Mouse (Mus musculus): ENCODE results near the gene Arhgef18. TPM values are rescaled to one million over a fixed set of nuclear protein-coding genes. Genes with fewer than 3 reads are reported as not detected.

Gene Arhgef18
- total RNA-seq, 2 experiments from 2014 or later: 6.9 to 11.8 TPM

DNA sequence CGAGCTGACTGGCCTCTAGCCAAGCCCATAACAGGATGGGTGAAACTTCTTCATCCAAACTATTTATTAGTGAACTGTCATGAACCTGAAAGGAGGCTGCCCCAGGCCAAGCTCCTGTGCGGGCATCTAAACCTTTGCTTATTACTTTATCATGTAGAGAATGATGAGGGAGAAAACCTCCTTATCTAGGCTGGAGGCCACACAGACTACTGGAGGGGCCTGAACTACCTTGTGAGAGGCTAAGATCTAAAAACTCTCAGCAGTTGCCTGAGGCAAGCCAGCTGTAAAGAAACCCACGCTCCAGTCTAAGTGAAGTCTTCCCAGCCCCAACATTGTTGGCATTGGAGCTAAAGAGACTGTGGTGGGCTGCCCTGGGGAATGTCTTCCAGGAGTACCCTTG lies 14.6 kb downstream of the Arhgef18 start:
- no peak overlapping the region for H3K27ac ChIP-seq
- DNase-seq: no peak
- TF ChIP-seq CTCF (IDR thresholded peaks at IDR 0.05): no peak
- intact Hi-C loops (cut with DNase I): no loop called here
- no peak overlapping the region for H3K4me3 ChIP-seq

DNA sequence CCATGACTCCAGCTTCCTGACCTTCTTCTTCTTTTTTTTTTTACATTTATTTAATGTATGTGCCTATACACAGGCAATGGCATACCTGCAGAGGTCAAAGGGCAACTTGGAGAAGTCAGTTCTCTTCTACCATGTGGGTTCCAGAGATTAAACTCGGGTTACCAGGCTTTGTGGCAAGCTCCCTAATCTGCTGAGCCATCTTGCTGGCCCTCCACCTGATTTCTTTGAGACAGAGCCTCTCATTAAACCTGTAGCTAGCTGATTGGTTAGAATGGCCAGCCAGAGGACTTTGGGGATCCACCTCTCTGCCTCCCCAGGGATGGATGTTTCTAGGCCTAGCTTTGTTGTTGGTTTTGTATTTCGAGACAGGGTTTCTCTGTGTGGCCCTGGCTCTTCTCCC lies 18.3 kb downstream of the Arhgef18 start:
- TF ChIP-seq CTCF (IDR thresholded peaks at IDR 0.05): no peak
- peak overlapping the region; percentile 84 for H3K27ac ChIP-seq
- H3K4me3 ChIP-seq: no peak overlapping the region
- no peak for DNase-seq
- intact Hi-C loops (cut with DNase I): no loop called here

DNA sequence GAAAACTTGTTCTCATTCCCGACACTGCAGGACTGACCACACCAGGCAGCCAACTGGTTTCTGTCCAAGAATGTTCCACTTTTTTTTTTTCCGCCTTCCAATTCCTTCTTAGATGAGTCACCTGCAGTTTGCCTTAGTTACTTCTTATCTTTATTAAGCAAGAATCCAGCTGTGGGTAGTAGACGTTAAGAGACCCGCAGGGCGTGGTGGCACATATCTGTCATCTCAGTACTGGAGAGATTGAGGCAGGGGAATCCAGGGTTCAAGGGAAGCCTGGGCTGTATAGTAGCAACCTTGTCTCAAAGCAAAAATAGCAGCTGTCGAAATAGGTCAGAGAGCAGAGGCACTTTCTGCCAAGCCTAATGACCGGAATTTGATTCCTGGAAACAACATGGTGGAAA lies 19.1 kb downstream of the Arhgef18 start:
- H3K27ac ChIP-seq: peak overlapping the region; percentile 84
- no peak for TF ChIP-seq CTCF (IDR thresholded peaks at IDR 0.05)
- DNase-seq: peak; percentile 51
- no peak overlapping the region for H3K4me3 ChIP-seq
- intact Hi-C loops (cut with DNase I): no loop called here

DNA sequence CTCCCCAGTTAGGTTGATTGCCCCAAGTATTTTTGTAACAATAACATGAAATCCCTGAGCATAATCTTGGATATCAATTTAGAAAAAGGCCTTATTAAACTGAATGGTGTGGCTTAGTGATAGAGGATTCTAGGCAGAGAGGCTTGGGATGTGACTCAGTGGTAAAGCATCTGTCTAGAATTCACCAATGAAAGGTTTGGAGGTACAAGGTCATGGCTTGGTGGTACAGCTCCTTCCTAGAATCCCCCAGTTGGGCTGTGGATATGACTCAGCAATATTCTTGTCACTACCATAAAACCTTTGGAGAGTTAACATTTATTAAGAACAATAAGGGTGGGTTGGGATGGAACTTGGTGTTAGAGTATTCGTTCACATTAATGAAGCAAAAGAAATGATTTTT lies 20.0 kb downstream of the Arhgef18 start:
- intact Hi-C loops (cut with DNase I): no loop called here
- Histone ChIP-seq H3K4me3 (no peak overlapping the region), H3K27ac (peak overlapping the region; percentile 84)

DNA sequence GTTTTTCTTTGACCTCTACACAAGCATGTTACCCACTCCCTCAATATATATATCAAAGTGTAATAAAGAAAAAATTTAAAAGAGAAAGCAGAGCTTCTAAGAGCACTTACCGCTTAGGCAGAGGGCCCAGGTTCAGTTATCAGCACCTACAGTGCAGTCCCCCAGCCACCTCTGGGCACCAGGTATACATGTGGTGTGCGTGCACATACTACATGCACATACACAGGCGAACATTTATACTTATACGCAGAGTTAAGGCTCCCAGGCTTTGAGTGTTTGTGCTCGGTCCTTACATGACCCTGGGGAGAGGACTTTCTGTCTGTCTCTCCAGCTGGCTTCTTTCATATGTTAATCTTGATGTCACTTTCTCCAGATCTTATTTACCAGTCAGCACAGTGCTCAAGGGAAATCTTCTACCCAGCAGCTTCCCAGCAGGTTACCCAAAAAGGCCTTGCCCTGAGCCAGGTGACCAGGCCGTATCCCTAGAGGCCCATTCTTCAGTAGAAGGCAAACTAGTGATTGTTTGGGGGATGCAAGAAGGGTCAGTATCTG lies 21.9 kb downstream of the Arhgef18 start:
- H3K4me3 ChIP-seq: no peak overlapping the region
- no peak for TF ChIP-seq CTCF (IDR thresholded peaks at IDR 0.05)
- no peak for DNase-seq
- peak overlapping the region; percentile 73 for H3K27ac ChIP-seq
- intact Hi-C loops (cut with DNase I): no loop called here

More for the DNA sequence above, 20.0 kb downstream of the Arhgef18 start:
- DNase-seq: no peak
- no peak for TF ChIP-seq CTCF (IDR thresholded peaks at IDR 0.05)

DNA sequence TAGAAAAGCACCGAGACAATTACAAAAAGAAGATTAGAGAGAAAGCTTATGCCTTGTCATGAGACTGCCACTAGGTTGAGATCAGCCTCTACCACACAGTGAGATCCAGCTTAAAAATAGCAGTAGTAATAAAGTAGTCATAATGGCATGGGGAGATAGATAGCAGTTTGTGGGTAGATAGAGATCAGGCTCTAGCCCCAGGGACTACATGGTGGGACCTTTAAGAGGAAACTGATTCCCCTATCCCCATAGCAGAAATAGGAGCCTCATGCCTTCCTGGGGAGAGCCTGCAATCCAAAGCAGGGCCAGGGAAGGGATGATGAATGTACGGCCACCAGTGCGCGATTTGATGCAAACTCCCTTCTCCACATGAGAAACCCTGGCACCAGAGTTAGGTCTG lies 22.5 kb downstream of the Arhgef18 start:
- no peak overlapping the region for H3K4me3 ChIP-seq
- intact Hi-C loops (cut with DNase I): no loop called here
- peak overlapping the region; percentile 73 for H3K27ac ChIP-seq

DNA sequence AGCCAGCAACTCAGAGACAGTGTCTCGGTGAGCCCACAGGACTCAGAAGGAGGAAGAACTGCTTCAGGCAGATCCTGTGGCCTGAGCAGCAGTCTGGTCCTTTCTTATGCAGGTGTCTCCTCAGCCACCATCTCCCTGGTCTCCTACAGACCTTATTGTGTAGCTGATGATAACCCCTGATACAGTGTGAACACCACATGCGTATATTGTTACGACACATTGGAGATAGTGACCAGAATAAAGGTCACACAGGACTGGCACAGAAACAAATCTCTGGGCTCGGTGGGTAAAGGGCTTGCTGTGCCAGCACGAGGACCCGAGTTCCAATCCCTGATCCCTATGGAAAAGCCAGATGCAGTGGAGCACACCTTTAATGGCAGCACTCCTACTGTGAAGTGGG lies 22.9 kb downstream of the Arhgef18 start:
- H3K4me3 ChIP-seq: no peak overlapping the region; the same call in 1 of the 2 replicates
- TF ChIP-seq CTCF (IDR thresholded peaks at IDR 0.05): no peak
- H3K27ac ChIP-seq: peak overlapping the region; percentile 73
- intact Hi-C loops (cut with DNase I): no loop called here
- no peak for DNase-seq

More for the DNA sequence above, 22.5 kb downstream of the Arhgef18 start:
- DNase-seq: no peak
- TF ChIP-seq CTCF (IDR thresholded peaks at IDR 0.05): no peak

DNA sequence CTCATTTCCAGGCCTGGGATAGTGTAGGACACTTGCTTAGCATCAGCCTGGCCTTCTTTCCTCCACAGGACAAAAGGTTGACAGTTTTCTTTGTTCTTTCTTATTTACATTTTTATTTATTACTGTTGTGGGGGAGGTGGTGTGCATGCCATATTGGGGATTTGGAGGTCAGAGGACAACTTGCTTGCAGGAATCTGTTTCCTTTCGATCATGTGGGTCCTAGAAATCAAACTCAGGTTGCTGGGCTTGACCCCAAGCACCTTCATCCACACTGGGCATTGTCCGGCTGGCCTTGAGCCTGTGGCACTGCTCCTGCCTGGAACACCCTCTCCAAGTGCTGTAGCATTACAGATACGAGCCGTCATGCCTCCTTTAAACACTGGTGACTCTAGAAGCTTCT lies 24.0 kb downstream of the Arhgef18 start:
- intact Hi-C loops (cut with DNase I): no loop called here
- TF ChIP-seq CTCF (IDR thresholded peaks at IDR 0.05): no peak
- DNase-seq: no peak
- Histone ChIP-seq H3K27ac (peak overlapping the region; percentile 78), H3K4me3 (no peak overlapping the region)

DNA sequence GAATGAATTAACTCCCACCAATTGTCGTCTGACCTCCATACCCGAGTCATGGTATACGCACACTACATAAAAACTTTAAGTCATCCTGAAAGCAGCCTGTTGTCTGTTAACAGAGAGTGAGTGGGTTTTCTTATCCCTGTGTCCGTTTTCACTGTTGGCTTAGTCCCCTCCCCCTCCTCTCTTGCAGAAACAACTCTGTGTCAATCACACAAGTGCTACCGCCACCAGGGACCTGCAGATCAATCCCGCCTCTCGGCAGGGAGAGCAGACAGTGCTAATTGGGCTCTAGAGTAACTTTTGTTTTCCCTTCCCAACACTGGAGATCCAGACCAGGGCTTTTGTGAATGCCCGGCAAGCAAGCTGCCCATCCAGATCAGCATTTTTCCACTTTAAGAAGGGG lies 24.6 kb downstream of the Arhgef18 start:
- DNase-seq: no peak
- intact Hi-C loops (cut with DNase I): no loop called here
- Histone ChIP-seq H3K27ac (peak overlapping the region; percentile 78), H3K4me3 (no peak overlapping the region)
- no peak for TF ChIP-seq CTCF (IDR thresholded peaks at IDR 0.05)

DNA sequence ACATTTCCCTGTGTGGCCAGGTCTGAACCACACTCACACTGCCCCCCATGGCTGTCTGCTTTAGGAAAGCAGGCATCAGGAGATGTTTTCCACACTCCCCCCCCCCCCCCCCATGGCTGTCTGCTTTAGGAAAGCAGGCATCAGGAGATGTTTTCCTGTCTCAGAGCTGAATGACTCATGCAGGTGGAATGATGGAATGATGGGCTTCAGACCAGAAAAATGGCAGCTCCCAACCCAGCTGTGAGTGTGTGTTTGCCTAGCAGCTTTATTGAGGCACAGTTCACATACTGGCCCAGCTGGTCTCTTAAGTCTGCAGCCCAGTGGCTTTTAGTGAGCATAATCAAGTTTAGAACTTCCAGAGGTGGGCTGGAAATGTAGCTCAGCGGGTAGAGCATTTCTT lies 25.3 kb downstream of the Arhgef18 start:
- intact Hi-C loops (cut with DNase I): no loop called here
- peak overlapping the region; percentile 78 for H3K27ac ChIP-seq
- no peak for TF ChIP-seq CTCF (IDR thresholded peaks at IDR 0.05)
- no peak for DNase-seq
- no peak overlapping the region for H3K4me3 ChIP-seq

DNA sequence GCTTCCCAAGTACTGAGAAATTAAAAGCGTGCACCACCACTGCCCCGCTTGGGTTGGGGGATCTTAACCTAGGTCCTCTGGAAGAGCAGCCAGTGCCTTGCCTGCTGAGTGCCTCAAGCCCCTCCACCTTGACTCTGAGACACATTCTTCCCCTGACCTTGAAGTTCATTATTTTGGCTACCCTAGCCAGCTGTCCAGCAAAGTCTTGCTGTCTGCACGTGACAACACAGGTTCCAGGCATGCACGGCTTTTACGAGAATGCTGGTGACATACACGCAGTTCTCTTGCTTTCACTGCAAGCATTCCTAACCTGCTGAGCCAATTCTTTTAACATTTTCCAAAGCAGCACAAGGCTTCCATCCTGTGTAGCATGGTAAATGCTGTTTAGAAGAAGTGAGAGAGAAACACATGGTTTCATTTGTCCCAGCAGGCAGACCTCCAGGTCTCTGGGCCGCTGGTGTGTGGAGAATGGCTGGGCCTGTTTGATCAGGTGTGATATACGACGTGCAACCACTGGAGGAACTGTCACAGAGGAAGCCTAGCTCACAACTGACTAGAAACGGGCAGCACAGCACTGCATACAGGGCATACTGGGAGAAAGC lies 27.4 kb downstream of the Arhgef18 start:
- intact Hi-C loops (cut with DNase I): no loop called here
- DNase-seq: no peak
- no peak for TF ChIP-seq CTCF (IDR thresholded peaks at IDR 0.05)
- peak overlapping the region; percentile 8; the same call in 1 of the 2 replicates for H3K27ac ChIP-seq
- H3K4me3 ChIP-seq: no peak overlapping the region

DNA sequence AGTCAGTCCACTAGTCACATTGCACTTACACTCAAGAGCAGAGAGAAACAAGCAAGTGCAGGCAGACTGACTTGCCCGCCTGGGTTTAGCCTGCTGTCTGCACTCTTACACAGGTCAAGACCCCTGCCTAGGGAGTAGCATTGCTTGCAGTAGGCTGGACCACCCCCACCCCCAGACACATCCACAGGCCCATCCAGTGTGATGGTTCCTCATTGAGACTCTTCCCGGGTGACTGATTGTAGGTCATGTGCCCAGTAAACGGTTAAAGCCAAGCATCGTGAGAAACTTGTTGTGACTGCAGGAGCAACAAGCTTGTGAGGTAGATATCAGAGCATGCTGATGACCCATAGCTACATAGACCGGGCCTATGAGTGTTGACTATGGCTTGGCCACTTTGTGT lies 28.7 kb downstream of the Arhgef18 start:
- intact Hi-C loops (cut with DNase I): no loop called here
- Histone ChIP-seq H3K4me3 (no peak overlapping the region), H3K27ac (no peak overlapping the region)
- TF ChIP-seq CTCF (IDR thresholded peaks at IDR 0.05): no peak
- no peak for DNase-seq

DNA sequence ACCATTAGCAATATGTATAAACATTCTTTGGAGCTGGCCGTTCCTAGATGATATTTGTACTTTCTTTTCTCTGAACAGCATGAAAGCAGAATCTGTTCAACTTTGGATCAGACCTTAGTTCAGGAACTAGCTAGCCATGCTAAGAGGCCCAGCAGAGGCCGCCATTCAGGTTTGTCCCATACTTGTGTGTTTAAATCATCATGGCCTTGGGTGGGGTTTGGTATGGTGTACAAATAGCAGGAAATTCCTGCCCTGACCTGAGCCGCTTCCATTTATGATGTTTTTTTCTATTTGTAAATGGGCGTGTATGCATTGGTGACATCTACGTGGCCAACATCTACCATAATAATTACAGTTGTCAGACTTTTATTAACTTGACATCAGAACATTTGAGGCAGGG lies 32.4 kb downstream of the Arhgef18 start:
- no peak for DNase-seq
- H3K27ac ChIP-seq: peak overlapping the region; percentile 62
- no peak overlapping the region for H3K4me3 ChIP-seq
- TF ChIP-seq CTCF (IDR thresholded peaks at IDR 0.05): peak; percentile 9; the same call in 1 of the 2 replicates
- intact Hi-C loops (cut with DNase I): no loop called here

DNA sequence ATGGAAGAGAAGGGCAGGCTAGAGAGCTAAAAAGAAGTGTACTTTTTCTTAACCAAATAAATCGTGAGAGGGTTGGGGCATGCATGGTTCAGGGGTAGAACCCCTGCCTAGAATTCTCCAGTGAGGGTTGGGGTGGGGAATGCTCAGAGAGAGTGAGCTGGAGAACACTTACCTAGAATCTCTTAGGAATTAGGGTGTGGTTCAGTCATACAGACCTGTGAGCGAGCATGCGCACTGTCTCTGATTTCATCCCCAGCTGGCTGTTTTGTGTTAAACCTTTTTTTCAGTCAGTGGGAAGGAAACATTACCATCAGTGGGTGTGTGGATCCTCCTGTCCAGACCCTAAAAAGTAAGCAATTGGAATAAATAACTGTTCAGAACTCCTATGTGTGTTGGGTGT lies 33.4 kb downstream of the Arhgef18 start:
- Histone ChIP-seq H3K4me3 (no peak overlapping the region), H3K27ac (peak overlapping the region; percentile 56)
- DNase-seq: no peak
- no peak for TF ChIP-seq CTCF (IDR thresholded peaks at IDR 0.05)
- intact Hi-C loops (cut with DNase I): no loop called here
